In genomic region chr3:105904721-105905120, GRCm38 (mm10) we compare ENCODE assay signal across 32 mouse cellular contexts. TPM values are rescaled to one million over a fixed set of nuclear protein-coding genes. Genes with fewer than 3 reads are reported as not detected.
DNase-seq lines count a peak whose midpoint lies in the region; ATAC-seq and TF ChIP-seq lines count a peak whose summit lies in the region.
"Had no signal": no experiment of that assay in that cellular context is flagged by ENCODE, and none has a peak within 500 bp of the region (broad histone marks: within the 10 kb centered on the region; RNA-seq: fewer than 3 reads in every experiment).

No protein-coding gene starts in this region.

- H3K9ac ChIP-seq in intestine, embryonic 14.5 days (ENCODE audit: low read length): no peak overlapping the region
- H3K9ac ChIP-seq in intestine, embryonic 16.5 days (ENCODE audit: low read depth, low read length): no peak overlapping the region
- no peak overlapping the region for H3K9ac ChIP-seq in forebrain, embryonic 16.5 days (replicated peaks; ENCODE audit: low read depth, low read length)
- H3K9ac ChIP-seq: embryonic facial prominence, embryonic 13.5 days; forebrain, embryonic 13.5 days; forebrain, postnatal 0 days; heart, embryonic 15.5 days; hindbrain, embryonic 13.5 days had no signal

- H3K27ac ChIP-seq in gastrocnemius, adult 2 months: no peak overlapping the region
- no peak overlapping the region for H3K27ac ChIP-seq in intestine, embryonic 14.5 days (ENCODE audit: low read depth)
- H3K27ac ChIP-seq in intestine, embryonic 16.5 days (ENCODE audit: low read length): no peak overlapping the region
- no peak overlapping the region for H3K27ac ChIP-seq in small intestine, adult 2 months (ENCODE audit: insufficient read depth, low read depth, low read length)
- no peak overlapping the region for H3K27ac ChIP-seq in forebrain, embryonic 16.5 days (ENCODE audit: low read length)
- H3K27ac ChIP-seq: embryonic facial prominence, embryonic 10.5 days; embryonic facial prominence, embryonic 13.5 days; forebrain, embryonic 13.5 days; heart, embryonic 15.5 days; hindbrain, embryonic 10.5 days; hindbrain, embryonic 13.5 days had no signal

- no peaks in the 10 kb centered on the region for H3K36me3 ChIP-seq in intestine, embryonic 14.5 days (ENCODE audit: control insufficient read depth, insufficient read depth, low read length)
- no peaks in the 10 kb centered on the region for H3K36me3 ChIP-seq in intestine, embryonic 16.5 days (ENCODE audit: control insufficient read depth, insufficient read depth, low read length)
- H3K36me3 ChIP-seq in megakaryocyte, embryonic 14.5 days (replicated peaks; ENCODE audit: low read length): peaks cover 60% of the 10 kb centered on the region
- no peaks in the 10 kb centered on the region for H3K36me3 ChIP-seq in small intestine, adult 2 months (ENCODE audit: control insufficient read depth, insufficient read depth, low read length)
- no peaks in the 10 kb centered on the region for H3K36me3 ChIP-seq in forebrain, embryonic 16.5 days (ENCODE audit: control insufficient read depth, insufficient read depth)
- H3K36me3 ChIP-seq: embryonic facial prominence, embryonic 10.5 days; embryonic facial prominence, embryonic 13.5 days; heart, embryonic 15.5 days; hindbrain, embryonic 10.5 days; hindbrain, embryonic 13.5 days had no signal

- ATAC-seq in intestine, embryonic 14.5 days (replicated peaks; ENCODE audit: low FRiP score, low TSS enrichment, low read depth): no peak
- ATAC-seq in intestine, embryonic 16.5 days: no peak
- ATAC-seq in megakaryocyte, adult 5-6 weeks (ENCODE audit: poor library complexity, severe bottlenecking): no peak
- no peak for ATAC-seq in forebrain, embryonic 16.5 days
- ATAC-seq: forebrain, embryonic 13.5 days; forebrain, postnatal 0 days; hindbrain, embryonic 16.5 days; intestine, postnatal 0 days had no signal

- no peak overlapping the region for H3K4me2 ChIP-seq in intestine, embryonic 14.5 days (ENCODE audit: low read length)
- no peak overlapping the region for H3K4me2 ChIP-seq in intestine, embryonic 16.5 days (ENCODE audit: low read depth, low read length)
- H3K4me2 ChIP-seq in forebrain, embryonic 16.5 days (ENCODE audit: low read length): no peak overlapping the region
- H3K4me2 ChIP-seq: embryonic facial prominence, embryonic 13.5 days; forebrain, embryonic 13.5 days; heart, embryonic 11.5 days; heart, embryonic 15.5 days; hindbrain, embryonic 13.5 days had no signal

- intact Hi-C loops in gastrocnemius, adult 2 months (cut with DNase I): no loop called here

- no peaks in the 10 kb centered on the region for H3K9me3 ChIP-seq in intestine, embryonic 14.5 days (ENCODE audit: control insufficient read depth, low read length)
- no peaks in the 10 kb centered on the region for H3K9me3 ChIP-seq in intestine, embryonic 16.5 days (ENCODE audit: control insufficient read depth, low read length)
- no peaks in the 10 kb centered on the region for H3K9me3 ChIP-seq in megakaryocyte, embryonic 14.5 days
- no peaks in the 10 kb centered on the region for H3K9me3 ChIP-seq in forebrain, embryonic 16.5 days (ENCODE audit: control insufficient read depth, low read length)
- H3K9me3 ChIP-seq: embryonic facial prominence, embryonic 10.5 days; embryonic facial prominence, embryonic 13.5 days; forebrain, embryonic 13.5 days; heart, embryonic 15.5 days; hindbrain, embryonic 10.5 days; hindbrain, embryonic 13.5 days had no signal

- TF ChIP-seq CTCF in gastrocnemius, adult 2 months (IDR thresholded peaks at IDR 0.05): no peak
- no peak for TF ChIP-seq CTCF in small intestine, adult 2 months (IDR thresholded peaks at IDR 0.05; ENCODE audit: extremely low read depth, insufficient read length, insufficient replicate concordance, low read depth, low read length)

- H3K4me1 ChIP-seq in intestine, embryonic 14.5 days (replicated peaks; ENCODE audit: control insufficient read depth, insufficient read depth, low read length): no peaks in the 10 kb centered on the region
- H3K4me1 ChIP-seq in intestine, embryonic 16.5 days (ENCODE audit: control insufficient read depth, insufficient read depth, low read length): no peaks in the 10 kb centered on the region
- H3K4me1 ChIP-seq in megakaryocyte, embryonic 14.5 days: peaks cover 98% of the 10 kb centered on the region
- H3K4me1 ChIP-seq in small intestine, adult 2 months (ENCODE audit: control insufficient read depth, insufficient read depth, insufficient read length, low read length): no peaks in the 10 kb centered on the region
- H3K4me1 ChIP-seq in forebrain, embryonic 16.5 days (replicated peaks; ENCODE audit: control insufficient read depth, insufficient read depth, low read length): no peaks in the 10 kb centered on the region
- H3K4me1 ChIP-seq: embryonic facial prominence, embryonic 13.5 days; hindbrain, embryonic 13.5 days had no signal

- no peaks in the 10 kb centered on the region for H3K27me3 ChIP-seq in intestine, embryonic 14.5 days (replicated peaks; ENCODE audit: control insufficient read depth, insufficient read depth, low read length)
- H3K27me3 ChIP-seq in intestine, embryonic 16.5 days (replicated peaks; ENCODE audit: control insufficient read depth, insufficient read depth, low read length): no peaks in the 10 kb centered on the region
- H3K27me3 ChIP-seq in megakaryocyte, embryonic 14.5 days (replicated peaks): no peaks in the 10 kb centered on the region
- no peaks in the 10 kb centered on the region for H3K27me3 ChIP-seq in small intestine, adult 2 months (ENCODE audit: control insufficient read depth, insufficient read depth, low read length)
- H3K27me3 ChIP-seq in forebrain, embryonic 16.5 days (replicated peaks; ENCODE audit: control insufficient read depth, insufficient read depth, low read length): no peaks in the 10 kb centered on the region
- H3K27me3 ChIP-seq: embryonic facial prominence, embryonic 13.5 days; forebrain, embryonic 13.5 days; hindbrain, embryonic 13.5 days had no signal

- 94% methylated on average over 9 of the region's 9 CpGs for WGBS in intestine, embryonic 14.5 days
- WGBS in intestine, embryonic 16.5 days: 93% methylated on average over 9 of the region's 9 CpGs
- WGBS in small intestine, adult 2 months: 90% methylated on average over 9 of the region's 9 CpGs
- 93% methylated on average over 9 of the region's 9 CpGs for WGBS in forebrain, embryonic 16.5 days

- DNase-seq in gastrocnemius, adult 2 months: no peak
- no peak for DNase-seq in gastrocnemius, adult 18-20 months (ENCODE audit: low spot score)
- DNase-seq in intestine, embryonic 14.5 days (ENCODE audit: low spot score): peak; percentile 40
- DNase-seq: adrenal gland, adult 2 months; adrenal gland, postnatal 14 days; cerebellum, adult 11-12 months; cerebellum, adult 8-10 months; cerebellum, postnatal 10 days; cerebellum, postnatal 36 days; embryo, embryonic 11 days; forebrain, postnatal 0 days; gastrocnemius, postnatal 14 days; heart, adult 18-20 months; heart, postnatal 10 days; heart, postnatal 36 days had no signal

- no peak for TF ChIP-seq POLR2A in small intestine, adult 2 months (IDR thresholded peaks at IDR 0.05; ENCODE audit: low read depth, low read length)

- H3K4me3 ChIP-seq in gastrocnemius, adult 2 months: 0 out of 2 replicates have a peak overlapping the region, but pooled peaks have one; percentile 9
- H3K4me3 ChIP-seq in intestine, embryonic 14.5 days (ENCODE audit: low read depth, low read length): no peak overlapping the region
- no peak overlapping the region for H3K4me3 ChIP-seq in intestine, embryonic 16.5 days (ENCODE audit: low read length)
- H3K4me3 ChIP-seq in megakaryocyte, embryonic 14.5 days (replicated peaks): peak overlapping the region; percentile 80
- peak overlapping the region; percentile 37 for H3K4me3 ChIP-seq in small intestine, adult 2 months (ENCODE audit: low read depth, low read length)
- no peak overlapping the region for H3K4me3 ChIP-seq in forebrain, embryonic 16.5 days (replicated peaks; ENCODE audit: low read length)
- H3K4me3 ChIP-seq: embryonic facial prominence, embryonic 10.5 days; embryonic facial prominence, embryonic 13.5 days; erythroblast, embryonic 14.5 days; forebrain, embryonic 13.5 days; heart, embryonic 15.5 days; hindbrain, embryonic 10.5 days; hindbrain, embryonic 13.5 days had no signal

RNA-seq across cellular contexts. Expression of gene I830077J02Rik, which starts 27.7 kb away (rescaled TPM):
- under 1 TPM; 0.84 to 0.92 TPM for total RNA-seq in gastrocnemius, adult 2 months (2021)
- total RNA-seq in gastrocnemius, adult 18-20 months (2021): under 1 TPM; 0.07 to 0.34 TPM
- polyA plus RNA-seq in intestine, embryonic 14.5 days (2014; fragmentation: Nextera tagmentation; extraction: Ambion mirVana): 1.1 and 1.2 TPM in 2 replicates
- polyA plus RNA-seq in intestine, embryonic 16.5 days (2015; fragmentation: Nextera tagmentation; extraction: Ambion mirVana): 1.1 and 1.7 TPM in 2 replicates
- 34.4 and 41.9 TPM in 2 replicates for polyA plus RNA-seq in megakaryocyte, embryonic 14.5 days (2012; ENCODE audit: insufficient read depth, low replicate concordance)
- total RNA-seq in megakaryocyte, adult 5-6 weeks (2015): 126 and 132 TPM in 2 replicates
- total RNA-seq in megakaryocyte, adult 5-6 weeks (2017): 71.5 and 74.6 TPM in 2 replicates
- polyA plus RNA-seq in small intestine, adult 2 months (2012; rRNA removed): 0.81 and 1.8 TPM in 2 replicates
- 0.34 TPM in 1 of 2 replicates, not detected in the other for polyA plus RNA-seq in forebrain, embryonic 16.5 days (2015; fragmentation: Nextera tagmentation; extraction: Ambion mirVana)

RNA-seq across cellular contexts. Expression of gene Tmigd3, which starts 34.0 kb away (rescaled TPM):
- total RNA-seq in gastrocnemius, adult 2 months (2021): not detected
- not detected for total RNA-seq in gastrocnemius, adult 18-20 months (2021)
- 0.18 TPM in 1 of 2 replicates, not detected in the other for polyA plus RNA-seq in intestine, embryonic 14.5 days (2014; fragmentation: Nextera tagmentation; extraction: Ambion mirVana)
- polyA plus RNA-seq in intestine, embryonic 16.5 days (2015; fragmentation: Nextera tagmentation; extraction: Ambion mirVana): 0.79 and 0.89 TPM in 2 replicates
- not detected in 2 replicates for polyA plus RNA-seq in megakaryocyte, embryonic 14.5 days (2012; ENCODE audit: insufficient read depth, low replicate concordance)
- 0.40 and 1.2 TPM in 2 replicates for total RNA-seq in megakaryocyte, adult 5-6 weeks (2015)
- 2.1 and 5.8 TPM in 2 replicates for total RNA-seq in megakaryocyte, adult 5-6 weeks (2017)
- polyA plus RNA-seq in small intestine, adult 2 months (2012; rRNA removed): 0.94 and 1.1 TPM in 2 replicates
- 0.58 TPM in 1 of 2 replicates, not detected in the other for polyA plus RNA-seq in forebrain, embryonic 16.5 days (2015; fragmentation: Nextera tagmentation; extraction: Ambion mirVana)
- total RNA-seq: adrenal gland, adult 2 months; adrenal gland, postnatal 14 days; ES-E14; forebrain, postnatal 0 days; gastrocnemius, postnatal 14 days; gastrocnemius, postnatal 4 days; heart, postnatal 10 days had no signal
- polyA plus RNA-seq: adrenal gland, adult 2 months; embryonic facial prominence, embryonic 10.5 days; embryonic facial prominence, embryonic 13.5 days; erythroblast, embryonic 14.5 days; forebrain, embryonic 13.5 days; forebrain, postnatal 0 days; hindbrain, embryonic 10.5 days; hindbrain, embryonic 13.5 days; hindbrain, embryonic 16.5 days had no signal

RNA-seq across cellular contexts. Expression of gene Adora3, which starts 34.1 kb away (rescaled TPM):
- total RNA-seq in gastrocnemius, adult 2 months (2021): not detected
- not detected for total RNA-seq in gastrocnemius, adult 18-20 months (2021)
- polyA plus RNA-seq in intestine, embryonic 14.5 days (2014; fragmentation: Nextera tagmentation; extraction: Ambion mirVana): 0.17 TPM in 1 of 2 replicates, not detected in the other
- polyA plus RNA-seq in intestine, embryonic 16.5 days (2015; fragmentation: Nextera tagmentation; extraction: Ambion mirVana): 0.36 and 0.72 TPM in 2 replicates
- polyA plus RNA-seq in megakaryocyte, embryonic 14.5 days (2012; ENCODE audit: insufficient read depth, low replicate concordance): 0.19 TPM in 1 of 2 replicates, not detected in the other
- 12.7 and 15.0 TPM in 2 replicates for total RNA-seq in megakaryocyte, adult 5-6 weeks (2015)
- 6.4 and 6.5 TPM in 2 replicates for total RNA-seq in megakaryocyte, adult 5-6 weeks (2017)
- polyA plus RNA-seq in small intestine, adult 2 months (2012; rRNA removed): 0.39 and 0.41 TPM in 2 replicates
- 0.11 TPM in 1 of 2 replicates, not detected in the other for polyA plus RNA-seq in forebrain, embryonic 16.5 days (2015; fragmentation: Nextera tagmentation; extraction: Ambion mirVana)
- total RNA-seq: ES-E14; gastrocnemius, postnatal 14 days; heart, adult 18-20 months had no signal
- polyA plus RNA-seq: embryonic facial prominence, embryonic 10.5 days; erythroblast, embryonic 14.5 days had no signal

RNA-seq across cellular contexts. Expression of gene Wdr77, which starts 54.4 kb away (rescaled TPM):
- 10 to 100 TPM; 29.4 to 30.5 TPM for total RNA-seq in gastrocnemius, adult 2 months (2021)
- 10 to 100 TPM; 26.3 to 29.4 TPM for total RNA-seq in gastrocnemius, adult 18-20 months (2021)
- polyA plus RNA-seq in intestine, embryonic 14.5 days (2014; fragmentation: Nextera tagmentation; extraction: Ambion mirVana): 159 and 169 TPM in 2 replicates
- 106 and 118 TPM in 2 replicates for polyA plus RNA-seq in intestine, embryonic 16.5 days (2015; fragmentation: Nextera tagmentation; extraction: Ambion mirVana)
- 39.6 and 78.6 TPM in 2 replicates for polyA plus RNA-seq in megakaryocyte, embryonic 14.5 days (2012; ENCODE audit: insufficient read depth, low replicate concordance)
- 22.3 and 23.0 TPM in 2 replicates for total RNA-seq in megakaryocyte, adult 5-6 weeks (2015)
- total RNA-seq in megakaryocyte, adult 5-6 weeks (2017): 11.8 and 14.0 TPM in 2 replicates
- polyA plus RNA-seq in small intestine, adult 2 months (2012; rRNA removed): 9.5 and 9.6 TPM in 2 replicates
- polyA plus RNA-seq in forebrain, embryonic 16.5 days (2015; fragmentation: Nextera tagmentation; extraction: Ambion mirVana): 111 and 118 TPM in 2 replicates

RNA-seq across cellular contexts. Expression of gene Atp5f1, which starts 55.2 kb away (rescaled TPM):
- 100 to 1,000 TPM; 520 to 826 TPM for total RNA-seq in gastrocnemius, adult 2 months (2021)
- total RNA-seq in gastrocnemius, adult 18-20 months (2021): 100 to 1,000 TPM; 591 to 642 TPM
- 498 and 500 TPM in 2 replicates for polyA plus RNA-seq in intestine, embryonic 14.5 days (2014; fragmentation: Nextera tagmentation; extraction: Ambion mirVana)
- polyA plus RNA-seq in intestine, embryonic 16.5 days (2015; fragmentation: Nextera tagmentation; extraction: Ambion mirVana): 672 and 703 TPM in 2 replicates
- 260 and 290 TPM in 2 replicates for polyA plus RNA-seq in megakaryocyte, embryonic 14.5 days (2012; ENCODE audit: insufficient read depth, low replicate concordance)
- total RNA-seq in megakaryocyte, adult 5-6 weeks (2015): 442 and 475 TPM in 2 replicates
- total RNA-seq in megakaryocyte, adult 5-6 weeks (2017): 501 and 520 TPM in 2 replicates
- polyA plus RNA-seq in small intestine, adult 2 months (2012; rRNA removed): 72.1 and 125 TPM in 2 replicates
- 482 and 504 TPM in 2 replicates for polyA plus RNA-seq in forebrain, embryonic 16.5 days (2015; fragmentation: Nextera tagmentation; extraction: Ambion mirVana)

Comparison
In these comparisons a context has a peak if more than half of its experiments do, and no peak if none do; other contexts are left out.
1. H3K4me3 ChIP-seq: peak in gastrocnemius, adult 2 months (single experiment), megakaryocyte, embryonic 14.5 days (single experiment) and small intestine, adult 2 months (single experiment); none in intestine, embryonic 14.5 days (single experiment), intestine, embryonic 16.5 days (single experiment) and forebrain, embryonic 16.5 days (single experiment).
2. RNA of gene I830077J02Rik, which starts 27.7 kb away (polyA plus RNA-seq): 34.4 to 41.9 TPM in megakaryocyte, embryonic 14.5 days; 0.81 to 1.8 TPM in small intestine, adult 2 months, 1.1 to 1.2 TPM in intestine, embryonic 14.5 days, 1.1 to 1.7 TPM in intestine, embryonic 16.5 days and 0.34 TPM in forebrain, embryonic 16.5 days; every median in the first group is over 10 times any median in the second.